8 mouse cellular contexts compared by ENCODE assay signal in the genomic region with DNA sequence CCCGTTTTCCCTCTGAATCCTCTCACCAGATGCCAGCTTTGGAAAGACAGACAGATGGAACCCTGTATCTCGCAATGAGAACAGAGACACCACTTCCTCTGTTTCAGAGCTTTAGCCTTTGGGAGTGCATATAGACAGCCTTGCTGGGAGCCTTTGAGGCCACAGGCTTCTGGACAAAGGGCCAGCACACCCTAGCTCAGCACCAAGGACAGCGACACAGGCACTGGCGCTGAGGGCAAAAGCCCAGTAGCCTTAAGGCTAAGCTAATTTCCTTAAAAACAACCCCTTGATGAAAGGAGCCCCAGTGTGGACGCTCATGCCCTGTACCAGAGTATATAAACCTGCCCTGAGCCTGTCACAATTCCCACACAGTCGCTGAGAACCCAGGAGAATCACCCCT.
DNase-seq lines count a peak whose midpoint lies in the region; ATAC-seq and TF ChIP-seq lines count a peak whose summit lies in the region.

No protein-coding gene starts in this region.

- no peak for ATAC-seq in embryonic facial prominence, embryonic 11.5 days (replicated peaks; ENCODE audit: insufficient number of reproducible peaks, low FRiP score, low TSS enrichment, low read depth)
- no peak for ATAC-seq in inflammation-experienced regulatory T-cells, adult 6 months

- no peaks in the 10 kb centered on the region for H3K27me3 ChIP-seq in embryonic facial prominence, embryonic 11.5 days (ENCODE audit: control insufficient read depth, insufficient read depth, low read length)

- no peak overlapping the region for H3K4me3 ChIP-seq in lung, adult 2 months (replicated peaks; ENCODE audit: extremely low read depth, low read depth, low read length)
- no peak overlapping the region for H3K4me3 ChIP-seq in embryonic facial prominence, embryonic 11.5 days (ENCODE audit: low read depth, low read length)

- H3K9me3 ChIP-seq in embryonic facial prominence, embryonic 11.5 days (replicated peaks; ENCODE audit: control insufficient read depth, low read length), result no peaks in the 10 kb centered on the region

- no peak overlapping the region for H3K4me2 ChIP-seq in embryonic facial prominence, embryonic 11.5 days (ENCODE audit: low read depth, low read length)

- 29% methylated on average over 6 of the region's 6 CpGs for WGBS in lung, adult 2 months
- WGBS in embryonic facial prominence, embryonic 11.5 days, result 25% methylated on average over 6 of the region's 6 CpGs

- DNase-seq in adrenal gland, adult (ENCODE audit: inconsistent age in 2 of 2, low spot score in 1 of 2), result peak; percentile 18 to 53
- DNase-seq in adrenal gland, adult 8-10 months, result no peak
- DNase-seq in lung, postnatal 14 days, result peak; percentile 12
- DNase-seq in lung, adult 2 months, result no peak
- peak; percentile 76 for DNase-seq in embryonic facial prominence, embryonic 11.5 days (ENCODE audit: low spot score)
- peak; percentile 60 for DNase-seq in ovary, postnatal 36 days (ENCODE audit: low spot score)
- no peak for DNase-seq in right cerebral cortex, postnatal 4 days

- H3K9ac ChIP-seq in embryonic facial prominence, embryonic 11.5 days (replicated peaks; ENCODE audit: low read length), result no peak overlapping the region

- H3K4me1 ChIP-seq in lung, adult 2 months (ENCODE audit: control insufficient read depth, insufficient read depth, low read length), result no peaks in the 10 kb centered on the region
- no peaks in the 10 kb centered on the region for H3K4me1 ChIP-seq in embryonic facial prominence, embryonic 11.5 days (ENCODE audit: control insufficient read depth, insufficient read depth, low read length)

- H3K36me3 ChIP-seq in embryonic facial prominence, embryonic 11.5 days (replicated peaks; ENCODE audit: control insufficient read depth, insufficient read depth, low read depth, low read length), result no peaks in the 10 kb centered on the region

- TF ChIP-seq POLR2A in lung, adult 2 months (IDR thresholded peaks at IDR 0.05; ENCODE audit: borderline replicate concordance, extremely low read depth, low read depth, low read length), result no peak

- TF ChIP-seq CTCF in lung, adult 2 months (IDR thresholded peaks at IDR 0.05; ENCODE audit: insufficient read depth, low read length), result no peak

- no peak overlapping the region for H3K27ac ChIP-seq in embryonic facial prominence, embryonic 11.5 days (replicated peaks; ENCODE audit: low read depth, low read length)

Comparison
In these comparisons a context has a peak if more than half of its experiments do, and no peak if none do; other contexts are left out.
1. DNase-seq: peak in adrenal gland, adult (2 of 2), lung, postnatal 14 days (single experiment), embryonic facial prominence, embryonic 11.5 days (single experiment) and ovary, postnatal 36 days (single experiment); none in adrenal gland, adult 8-10 months (single experiment), lung, adult 2 months (single experiment) and right cerebral cortex, postnatal 4 days (single experiment).